Mouse (Mus musculus): ENCODE data around the gene Kdm1b.

DNA sequence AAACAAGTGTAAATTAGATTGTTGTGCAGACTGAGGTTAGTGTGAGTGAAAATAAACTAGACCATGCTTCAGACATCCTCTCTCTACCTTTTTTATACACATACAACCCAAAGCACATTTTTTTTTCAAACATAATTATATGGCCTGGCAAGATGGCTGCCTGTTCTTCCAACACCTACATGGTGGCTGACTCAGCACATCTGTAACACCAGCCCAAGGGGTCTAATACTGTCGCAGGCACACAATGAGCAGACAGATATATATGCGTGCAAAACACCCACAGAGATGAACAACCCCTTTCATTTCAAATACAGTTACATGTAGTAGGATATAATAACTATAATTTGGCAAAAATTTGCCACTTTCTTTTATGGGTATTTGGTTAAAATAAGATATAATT, 57.3 kb downstream of the Kdm1b start:
- no peak for TF ChIP-seq CTCF (conservative IDR thresholded peaks at IDR 0.05; ENCODE audit: low read length)
- TF ChIP-seq NANOG (IDR thresholded peaks at IDR 0.05; ENCODE audit: borderline replicate concordance, low read length) = no peak

Data from E14TG2a.4 (cell line).